Mouse (Mus musculus) cortical plate, adult 2 months (tissue): ENCODE results near the gene Sirt3.

Experiments used
- CTCF ChIP-seq: fragments of 200-500 bp; IDR thresholded peaks from 2 replicates; pipeline ENCODE4 v1.5.1; 2011; ENCODE audit warnings: mild to moderate bottlenecking, control low read depth, low read length; ENCODE audit not compliant: insufficient read depth; ENCODE audit errors: extremely low read depth
- POLR2A ChIP-seq: fragments of 200-500 bp; IDR thresholded peaks from 2 replicates; pipeline ENCODE4 v1.6.1; 2011; ENCODE audit warnings: mild to moderate bottlenecking, low read length, control low read depth; ENCODE audit not compliant: insufficient read depth; ENCODE audit errors: extremely low read depth

DNA sequence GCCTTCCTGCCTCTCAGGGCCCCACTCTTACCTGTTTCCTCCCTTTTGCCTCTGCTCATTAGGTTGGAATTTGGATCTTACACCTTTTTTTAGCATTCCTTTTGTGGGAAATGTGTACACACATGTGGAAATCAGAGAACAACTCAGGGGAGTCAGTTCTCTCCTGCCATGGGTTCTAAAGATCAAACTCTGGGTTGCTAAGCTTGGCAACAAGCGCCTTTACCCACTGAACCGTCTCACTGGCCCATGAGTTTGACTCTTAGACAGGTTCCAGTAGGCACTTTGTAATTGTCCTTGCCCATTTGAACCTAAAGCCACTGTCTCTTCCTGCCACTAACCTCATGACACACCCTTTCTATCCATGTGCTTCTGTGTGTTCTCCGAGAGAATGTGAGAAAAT, 12.5 kb upstream of the Sirt3 start:
- TF ChIP-seq CTCF (no peak), POLR2A (no peak)
